Mouse (Mus musculus) spleen, postnatal 14 days (tissue): ENCODE data around the gene Pi16.

Experiments
- DNase-seq, 2 experiments: peaks; one replicate each; pipeline ENCODE4 v3.0.0; 2021 to 2022; ENCODE audit warnings: low spot score in 2 of 2

Gene Pi16

DNA sequence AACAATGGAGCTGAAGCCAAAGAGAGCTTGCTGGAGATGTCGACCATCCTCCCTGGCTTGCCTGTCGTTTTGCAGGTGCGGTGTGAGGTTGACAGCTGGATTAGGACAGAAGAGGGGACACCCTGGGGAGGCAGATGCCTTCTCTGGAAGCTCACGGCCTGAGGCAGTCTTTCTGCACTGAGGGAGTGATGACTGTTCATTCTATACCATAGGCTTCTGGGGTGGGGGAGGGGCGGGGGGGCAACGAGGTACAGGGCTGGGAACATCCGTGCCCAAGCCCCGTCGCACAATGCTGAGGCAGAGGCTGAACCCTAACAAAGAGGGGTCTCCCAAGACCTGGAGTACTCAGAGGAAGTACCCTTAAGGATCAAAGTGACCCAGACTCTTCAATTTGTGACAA, 39.4 kb downstream of the Pi16 start:
- no peak for DNase-seq

DNA sequence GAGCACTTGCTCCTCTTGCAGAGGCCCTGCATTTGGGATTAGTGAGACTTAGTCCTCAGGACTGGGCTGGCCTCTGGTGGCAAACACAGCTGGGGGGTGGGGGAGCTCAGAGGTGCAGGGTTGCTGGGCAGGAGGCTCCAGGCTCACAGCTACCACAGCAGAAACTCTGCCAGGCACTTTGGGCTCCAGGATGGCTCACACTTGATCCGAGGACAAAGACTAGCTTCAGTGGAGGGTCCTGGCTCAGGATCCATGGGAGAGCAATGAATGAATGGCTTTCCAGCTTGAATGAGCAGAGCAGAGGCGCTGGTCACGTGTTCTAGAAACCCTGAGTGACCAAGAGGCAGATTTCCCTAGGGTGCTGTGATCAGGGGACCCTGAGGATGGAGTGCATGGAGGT, 41.4 kb downstream of the Pi16 start:
- DNase-seq, result no peak

DNA sequence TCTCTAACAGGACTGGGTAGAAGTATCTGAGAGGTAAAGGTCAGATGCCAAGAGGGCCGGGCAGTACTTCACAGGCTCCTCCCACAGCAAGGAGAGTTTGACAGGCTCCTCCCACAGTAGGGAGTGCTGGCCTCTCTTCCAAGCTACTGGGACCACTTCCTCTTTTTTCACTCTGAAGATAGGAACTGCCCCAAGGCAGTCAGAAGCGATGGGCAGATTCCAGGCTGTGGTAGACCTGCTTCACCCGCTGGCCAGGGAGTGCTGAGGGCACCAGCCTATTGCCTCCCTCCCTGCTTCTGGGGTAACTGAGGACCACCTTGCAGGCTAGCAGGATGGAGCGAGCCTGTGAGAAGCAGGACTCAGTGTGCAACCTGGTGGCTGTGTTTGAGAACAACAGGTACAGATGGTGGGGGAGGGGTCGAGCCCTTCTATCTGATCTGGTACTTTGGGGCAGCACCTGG, 43.3 kb downstream of the Pi16 start, which contains the start of gene Fgd2:
TSS of gene Fgd2 (plus strand) at position 154 of the 461 bp plus-strand sequence.
- DNase-seq, result no peak

DNA sequence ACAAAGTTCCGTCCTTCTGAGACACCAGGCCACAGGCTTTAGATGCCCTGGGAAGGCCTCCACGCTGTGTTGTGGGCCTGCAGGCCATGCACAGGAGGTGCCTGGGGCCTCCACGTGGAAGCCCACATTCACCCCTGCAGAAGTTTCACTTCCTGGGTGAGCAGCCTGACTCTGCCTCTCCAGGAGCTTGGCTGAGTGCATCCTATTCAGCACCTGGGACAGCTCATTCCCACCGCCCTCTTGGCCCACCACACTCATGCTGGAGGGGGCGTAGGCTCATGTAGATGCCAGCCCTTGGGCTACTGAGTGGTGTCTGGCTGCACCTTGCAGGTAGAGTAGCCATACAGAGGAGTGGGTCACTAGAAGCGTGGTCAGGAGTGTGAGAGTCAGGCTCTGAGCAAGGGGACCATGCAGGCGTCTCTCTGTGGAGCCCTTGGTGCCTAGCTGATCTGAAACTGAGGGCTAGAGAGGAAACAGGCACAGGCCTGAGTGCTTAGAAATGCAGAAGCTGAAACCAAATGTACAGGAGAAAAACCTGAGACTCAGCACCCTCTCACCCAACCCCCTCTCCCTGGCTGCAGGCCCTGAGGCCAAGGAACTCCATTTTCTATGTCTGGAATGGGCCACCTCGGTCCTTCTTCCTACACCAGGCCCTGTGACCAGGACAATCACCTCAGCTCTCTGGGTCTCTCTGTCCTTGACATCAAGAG, 44.7 kb downstream of the Pi16 start:
- DNase-seq, result no peak

DNA sequence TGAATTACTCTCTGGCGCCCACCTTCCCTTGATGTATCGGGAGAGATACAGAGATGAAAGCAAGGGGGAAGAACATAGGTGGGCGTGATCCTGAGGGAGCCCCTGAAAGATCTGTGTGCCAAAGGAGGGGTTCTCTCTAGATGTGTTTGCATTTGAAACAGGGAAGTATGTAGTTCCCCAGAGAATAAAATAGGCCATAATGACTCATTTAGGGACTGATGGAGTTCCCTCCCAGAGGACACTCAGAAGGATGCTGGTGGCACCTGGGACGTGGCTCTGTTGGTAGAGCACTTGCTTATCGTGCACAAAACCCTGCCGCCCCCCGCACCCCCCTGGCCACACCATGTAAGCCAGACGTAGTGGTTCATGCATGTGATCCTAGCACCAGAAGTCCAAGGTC, 45.6 kb downstream of the Pi16 start:
- no peak for DNase-seq

DNA sequence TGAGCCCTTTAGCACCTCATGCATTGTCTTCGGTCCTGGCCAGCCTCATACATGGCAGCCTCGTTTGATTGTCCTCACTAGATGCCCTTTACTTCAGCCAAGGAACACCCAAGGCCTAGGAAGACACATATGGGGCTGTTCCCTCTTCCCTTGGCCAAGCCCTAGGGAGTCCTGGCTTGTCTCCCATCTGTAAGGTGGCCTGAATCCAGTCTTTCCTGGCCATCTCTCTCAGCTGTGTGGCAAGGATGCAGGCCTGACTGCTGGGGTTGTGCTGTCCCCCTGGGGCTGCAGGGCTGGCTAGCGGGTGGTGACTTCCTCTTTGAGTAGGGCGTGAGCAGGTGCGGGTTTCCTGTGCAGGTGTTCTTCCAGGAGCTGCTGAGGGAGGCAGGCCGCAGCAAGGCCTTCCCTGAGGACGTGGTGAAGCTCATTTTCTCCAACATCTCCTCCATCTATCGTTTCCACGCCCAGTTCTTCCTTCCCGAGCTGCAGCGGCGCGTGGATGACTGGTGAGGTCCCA, 47.7 kb downstream of the Pi16 start:
- DNase-seq, result no peak

DNA sequence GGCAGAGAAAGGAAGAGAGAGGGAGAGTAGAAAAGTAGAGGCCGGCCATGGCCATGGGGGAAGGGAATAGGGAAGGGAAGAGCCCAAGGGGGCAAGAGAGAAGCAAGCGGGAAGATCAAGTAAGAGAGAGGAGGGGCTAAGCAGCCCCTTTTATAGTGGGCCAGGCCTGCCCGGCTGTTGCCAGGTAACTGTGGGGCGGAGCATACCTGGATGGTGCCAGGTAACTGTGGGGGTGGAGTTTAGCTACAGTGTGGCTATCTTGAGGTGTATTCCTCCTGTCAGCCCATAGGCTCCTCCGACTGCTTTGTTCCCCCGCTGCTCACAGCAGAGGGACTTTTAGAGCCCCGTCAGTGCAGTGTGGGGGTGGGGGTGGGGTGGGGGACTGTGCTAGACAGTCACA, 51.2 kb downstream of the Pi16 start:
- DNase-seq, result no peak

DNA sequence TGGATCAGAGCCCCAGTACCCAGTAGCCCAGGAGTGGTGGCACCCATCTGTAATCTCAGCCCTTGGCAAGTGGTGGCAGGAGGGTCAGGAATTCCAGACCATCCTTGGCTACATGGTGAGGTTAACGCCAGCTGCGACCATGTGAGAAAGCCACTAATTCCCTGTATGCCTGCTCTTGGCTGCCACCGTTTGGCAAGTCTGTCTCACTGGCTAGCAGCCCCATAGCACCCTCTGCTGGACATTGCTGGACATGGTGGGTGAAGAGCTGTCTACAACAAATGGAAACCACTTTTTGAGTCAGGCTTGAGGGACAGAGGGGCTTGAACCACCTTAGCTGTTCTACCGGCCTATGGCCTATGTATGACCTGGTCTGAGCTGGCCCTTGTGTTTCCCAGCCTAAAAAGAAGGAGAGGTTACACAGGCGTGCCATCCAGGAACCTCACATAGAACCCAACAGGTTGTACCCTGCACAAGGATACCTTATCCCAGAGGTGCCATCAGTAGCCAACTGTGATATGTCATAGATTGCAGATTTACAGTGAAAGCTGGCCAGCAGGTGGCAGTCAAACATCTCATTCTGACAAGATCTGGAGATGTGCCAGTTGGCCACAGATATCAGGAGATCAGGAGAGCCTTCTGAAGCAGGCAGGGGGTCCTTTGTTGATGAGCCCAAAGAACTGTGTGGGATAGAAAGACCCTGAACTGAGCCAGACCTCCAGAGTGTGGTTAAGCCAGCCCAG, 53.7 kb downstream of the Pi16 start:
- peak; percentile 80 to 92 for DNase-seq

DNA sequence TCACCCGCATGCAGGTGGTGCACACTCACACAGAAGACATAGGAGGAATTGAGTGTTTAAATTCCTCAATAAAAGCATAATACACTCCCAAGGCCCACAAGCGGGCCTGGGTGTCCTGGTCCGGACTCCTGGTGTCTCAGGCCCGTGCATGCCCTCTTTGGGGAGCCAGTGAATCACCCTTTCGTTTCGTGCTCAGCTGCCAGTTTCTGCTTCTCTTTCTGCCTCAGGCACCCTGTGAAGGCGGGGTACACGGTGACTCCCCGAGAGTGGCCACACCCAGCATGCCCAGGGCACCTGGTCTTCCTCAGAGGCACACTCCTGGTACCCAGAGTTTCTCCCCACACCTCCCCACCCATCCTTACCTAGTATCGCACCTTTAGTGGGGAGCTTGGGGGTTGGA, 58.4 kb downstream of the Pi16 start:
- no peak for DNase-seq

DNA sequence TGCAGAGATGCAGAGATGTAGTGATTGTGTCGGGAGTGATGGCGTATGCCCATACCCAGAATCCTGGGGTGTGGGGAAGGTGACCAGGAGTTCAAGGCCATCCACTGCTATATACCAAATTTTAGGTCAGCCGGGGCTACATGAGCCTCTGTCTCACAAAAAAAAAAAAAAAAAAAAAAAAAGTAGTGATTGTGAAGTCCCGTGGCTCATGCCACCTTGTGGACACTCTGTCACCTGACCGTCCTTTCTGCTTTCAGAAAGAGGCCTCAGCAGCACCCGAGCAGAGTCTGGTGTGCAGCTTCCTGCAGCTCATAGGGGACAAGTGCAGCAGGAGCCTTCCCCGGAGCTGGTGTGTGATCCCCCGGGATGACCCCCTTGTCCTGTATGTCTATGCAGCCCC, 60.6 kb downstream of the Pi16 start:
- DNase-seq, result no peak
